Mouse (Mus musculus) hindbrain, embryonic 10.5 days (tissue): ENCODE data around the gene Vmn2r26. TPM values are rescaled to one million over a fixed set of nuclear protein-coding genes. Genes with fewer than 3 reads are reported as not detected.
"Not testable (repeated sequence)": the region's sequence is repeated elsewhere in the genome, so short reads cannot be mapped to it uniquely, and the experiment has no call there.

Source experiments
- DNase-seq: peaks from one replicate; pipeline ENCODE4 v3.0.0-alpha.2; 2017; ENCODE audit warnings: low spot score
- H3K27ac ChIP-seq: fragments of 300-500 bp; sonication (generic); 2 replicates; pipeline ENCODE4 v1.5.1; 2016; ENCODE audit warnings: mild to moderate bottlenecking, moderate library complexity
- H3K27me3 ChIP-seq: fragments of 300-500 bp; sonication (generic); 2 replicates; pipeline ENCODE4 v1.6.1; 2016; ENCODE audit warnings: mild to moderate bottlenecking; ENCODE audit not compliant: poor library complexity, insufficient read depth, severe bottlenecking
- H3K36me3 ChIP-seq: fragments of 300-500 bp; sonication (generic); 2 replicates; pipeline ENCODE4 v1.6.1; 2016; ENCODE audit warnings: mild to moderate bottlenecking, moderate library complexity
- H3K4me1 ChIP-seq: fragments of 300-500 bp; sonication (generic); replicated peaks from 2 replicates; pipeline ENCODE4 v1.6.1; 2016; ENCODE audit warnings: mild to moderate bottlenecking
- H3K4me3 ChIP-seq: fragments of 300-500 bp; sonication (generic); 2 replicates; pipeline ENCODE4 v1.5.1; 2016; ENCODE audit warnings: mild to moderate bottlenecking, moderate library complexity
- H3K9me3 ChIP-seq: fragments of 300-500 bp; sonication (generic); 2 replicates; pipeline ENCODE4 v1.6.1; 2016; ENCODE audit warnings: mild to moderate bottlenecking, moderate library complexity
- WGBS: fragments of 180-500 bp; shearing (Covaris S2); methylation state at CpG from one replicate; pipeline ENCODE4 v1.1.7; 2016; 5-methylcytosine and 5-hydroxymethylcytosine counted together
- polyA plus RNA-seq: library from polyadenylated mRNA; unstranded; fragments of >200 nt; fragmentation: Nextera tagmentation; extraction: Ambion mirVana; gene quantifications from 2 replicates; pipeline ENCODE4 v1.2.1, GENCODE M21; 2016

Gene Vmn2r26
- not detected in 2 replicates for polyA plus RNA-seq

DNA sequence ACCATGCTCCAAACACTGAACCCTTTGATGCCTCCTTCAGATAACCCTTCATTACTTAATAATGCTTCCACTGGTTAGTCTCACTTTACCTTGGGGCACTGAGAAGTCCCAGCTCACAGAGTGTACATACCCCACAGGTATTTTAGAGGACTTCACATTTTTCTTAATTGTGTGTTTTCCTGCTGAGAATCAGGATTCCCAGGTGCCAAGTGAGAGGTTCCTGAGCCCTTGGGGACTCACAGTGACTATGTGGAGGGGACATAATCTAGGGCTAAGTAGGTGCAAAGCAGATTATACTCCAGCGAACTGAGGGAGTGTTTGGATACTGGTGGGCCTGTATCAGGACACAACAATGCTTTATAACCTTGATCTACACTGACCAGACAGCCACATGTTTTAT lies at the start of gene Vmn2r26:
Vmn2r26 (plus strand) TSS at position 301 of the 400 bp plus-strand sequence.
- DNase-seq, H3K9me3 ChIP-seq, H3K27ac ChIP-seq, H3K27me3 ChIP-seq, H3K36me3 ChIP-seq, H3K4me3 ChIP-seq, H3K4me1 ChIP-seq: not testable (repeated sequence)
- WGBS, result 53% methylated on average over 1 of the region's 1 CpGs

GRCm38 (mm10) chr6:124020841-124021240 lies 3.5 kb upstream of the Vmn2r26 start:
- H3K27me3 ChIP-seq, result no peaks in the 10 kb centered on the region
- WGBS, result 63% methylated on average over 1 of the region's 1 CpGs
- no peaks in the 10 kb centered on the region for H3K9me3 ChIP-seq
- H3K4me1 ChIP-seq, result no peaks in the 10 kb centered on the region
- DNase-seq, result no peak
- no peaks in the 10 kb centered on the region for H3K36me3 ChIP-seq
- no peak overlapping the region for H3K4me3 ChIP-seq
- no peak overlapping the region for H3K27ac ChIP-seq

GRCm38 (mm10) chr6:124048388-124048787 lies 24.0 kb downstream of the Vmn2r26 start:
- Histone ChIP-seq H3K27ac (no peak overlapping the region), H3K27me3 (no peaks in the 10 kb centered on the region), H3K9me3 (no peaks in the 10 kb centered on the region), H3K36me3 (no peaks in the 10 kb centered on the region), H3K4me3 (no peak overlapping the region), H3K4me1 (no peaks in the 10 kb centered on the region)
- DNase-seq, result no peak

DNA sequence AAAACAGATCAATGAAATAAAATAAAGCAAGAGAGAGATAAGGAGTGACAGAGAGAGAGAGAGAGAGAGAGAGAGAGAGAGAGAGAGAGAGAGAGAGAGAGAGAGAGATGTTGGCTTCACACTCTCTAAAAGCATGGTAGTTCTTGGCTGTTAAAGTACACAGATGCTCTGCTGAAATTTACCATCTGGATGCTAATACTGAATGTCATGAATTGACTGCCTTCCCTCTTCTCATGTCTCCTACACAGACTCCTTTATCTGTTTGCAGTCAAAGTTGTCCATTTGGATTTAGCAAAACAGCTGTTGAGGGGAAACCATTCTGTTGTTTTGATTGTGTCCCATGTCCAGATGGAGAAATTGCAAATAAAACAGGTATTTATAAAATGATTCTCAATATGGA lies 29.2 kb downstream of the Vmn2r26 start:
- not testable (repeated sequence) for H3K4me3 ChIP-seq, DNase-seq, H3K4me1 ChIP-seq, H3K9me3 ChIP-seq, H3K27ac ChIP-seq, H3K36me3 ChIP-seq, H3K27me3 ChIP-seq

- WGBS, result 89% methylated on average over 4 of the region's 4 CpGs
- H3K4me3 ChIP-seq, result no peak overlapping the region
Measured at GRCm38 (mm10) chr6:124102334-124102733, 78.0 kb downstream of the Vmn2r26 start.

More at GRCm38 (mm10) chr6:124102334-124102733, 78.0 kb downstream of the Vmn2r26 start:
- H3K27me3 ChIP-seq, result no peaks in the 10 kb centered on the region
- no peaks in the 10 kb centered on the region for H3K4me1 ChIP-seq
- no peak for DNase-seq
- H3K27ac ChIP-seq, result no peak overlapping the region
- no peaks in the 10 kb centered on the region for H3K9me3 ChIP-seq
- no peaks in the 10 kb centered on the region for H3K36me3 ChIP-seq

Other genes starting within 250 kb of the Vmn2r26 start
- gene Vmn2r24, start 245.7 kb upstream of the Vmn2r26 start, polyA plus RNA-seq, result not detected in 2 replicates
- not detected in 2 replicates for gene Vmn2r25, start 171.1 kb upstream of the Vmn2r26 start, polyA plus RNA-seq
- gene Vmn2r27, start 207.3 kb downstream of the Vmn2r26 start, polyA plus RNA-seq, result not detected in 2 replicates